Mouse (Mus musculus): ENCODE data around the gene Nfatc4.

Gene Nfatc4

GRCm38 (mm10) chr14:55822435-55822990 is 431 bp upstream of the Nfatc4 start:
- peak; percentile 90 for DNase-seq (ENCODE audit: low read depth, low spot score)

GRCm38 (mm10) chr14:55824001-55824480 is 1.1 kb downstream of the Nfatc4 start:
- peak; percentile 63 for DNase-seq (ENCODE audit: low read depth, low spot score)

- peak; percentile 47 for DNase-seq (ENCODE audit: low read depth, low spot score)
These were observed 1.7 kb downstream of the Nfatc4 start for GRCm38 (mm10) chr14:55824481-55825215.

GRCm38 (mm10) chr14:55825216-55826051 is 2.5 kb downstream of the Nfatc4 start:
- no peak for DNase-seq (ENCODE audit: low read depth, low spot score)

- no peak for DNase-seq (ENCODE audit: low read depth, low spot score)
These were observed 3.2 kb downstream of the Nfatc4 start for GRCm38 (mm10) chr14:55826142-55826541.

GRCm38 (mm10) chr14:55826551-55827340 is 3.8 kb downstream of the Nfatc4 start:
- no peak for DNase-seq (ENCODE audit: low read depth, low spot score)

- DNase-seq (ENCODE audit: low read depth, low spot score), result no peak
These were observed 5.8 kb downstream of the Nfatc4 start for GRCm38 (mm10) chr14:55828716-55829263.

- DNase-seq (ENCODE audit: low read depth, low spot score), result no peak
These were observed 6.9 kb downstream of the Nfatc4 start for GRCm38 (mm10) chr14:55829854-55830253.

- DNase-seq (ENCODE audit: low read depth, low spot score), result no peak
These were observed 7.4 kb downstream of the Nfatc4 start for GRCm38 (mm10) chr14:55830331-55830730.

GRCm38 (mm10) chr14:55833126-55833525 is 10.2 kb downstream of the Nfatc4 start:
- DNase-seq (ENCODE audit: low read depth, low spot score), result no peak

GRCm38 (mm10) chr14:55834808-55835533 is 12.0 kb downstream of the Nfatc4 start:
- DNase-seq (ENCODE audit: low read depth, low spot score), result no peak

- no peak for DNase-seq (ENCODE audit: low read depth, low spot score)
These were observed 15.4 kb downstream of the Nfatc4 start for GRCm38 (mm10) chr14:55838312-55838711.

- no peak for DNase-seq (ENCODE audit: low read depth, low spot score)
These were observed 15.8 kb downstream of the Nfatc4 start for GRCm38 (mm10) chr14:55838740-55839139.

- peak; percentile 12 for DNase-seq (ENCODE audit: low read depth, low spot score)
These were observed 18.0 kb downstream of the Nfatc4 start for GRCm38 (mm10) chr14:55840853-55841366.

GRCm38 (mm10) chr14:55842794-55843193 is 19.9 kb downstream of the Nfatc4 start:
- DNase-seq (ENCODE audit: low read depth, low spot score), result no peak

GRCm38 (mm10) chr14:55845506-55846294 is 22.8 kb downstream of the Nfatc4 start:
- no peak for DNase-seq (ENCODE audit: low read depth, low spot score)

- no peak for DNase-seq (ENCODE audit: low read depth, low spot score)
These were observed 27.9 kb downstream of the Nfatc4 start for GRCm38 (mm10) chr14:55850885-55851284.

- DNase-seq (ENCODE audit: low read depth, low spot score), result no peak
These were observed 30.0 kb downstream of the Nfatc4 start for GRCm38 (mm10) chr14:55852646-55853551.

Data from 3T3-L1 (cell line).